In the genomic region with DNA sequence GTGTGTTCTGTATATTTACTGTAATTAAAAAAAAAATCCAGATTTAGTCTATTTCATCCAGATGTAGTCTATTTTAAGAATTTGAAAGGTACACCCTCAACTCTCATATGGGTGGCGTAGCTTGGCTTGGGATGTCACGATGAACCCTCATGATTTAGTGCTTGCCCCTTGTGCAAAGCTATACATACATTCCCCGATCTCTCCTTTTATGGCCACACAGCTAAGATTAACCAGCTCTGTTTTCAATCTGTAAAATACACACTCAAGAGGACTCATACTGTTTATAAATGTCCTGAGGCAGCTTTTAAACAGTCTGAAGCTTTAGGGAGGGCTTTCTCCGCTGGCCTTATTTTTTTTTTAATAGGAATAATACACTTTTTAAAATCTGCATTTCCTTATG, we compare ENCODE assay signal across 27 mouse cellular contexts. TPM values are rescaled to one million over a fixed set of nuclear protein-coding genes. Genes with fewer than 3 reads are reported as not detected.
"Had no signal": no experiment of that assay in that cellular context is flagged by ENCODE, and none has a peak within 500 bp of the region (broad histone marks: within the 10 kb centered on the region; RNA-seq: fewer than 3 reads in every experiment).

No protein-coding gene starts in this region.

- H3K27ac ChIP-seq: gastrocnemius, adult 2 months; heart, embryonic 13.5 days; heart, embryonic 15.5 days; hindbrain, embryonic 13.5 days; hindbrain, embryonic 15.5 days; hindbrain, postnatal 0 days; kidney, embryonic 15.5 days; kidney, postnatal 0 days; left cerebral cortex, adult 2 months; limb, embryonic 10.5 days; limb, embryonic 12.5 days had no signal

- H3K4me2 ChIP-seq: heart, embryonic 11.5 days; heart, embryonic 13.5 days; heart, embryonic 15.5 days; hindbrain, embryonic 13.5 days; hindbrain, embryonic 15.5 days; kidney, embryonic 15.5 days; limb, embryonic 12.5 days; liver, embryonic 11.5 days had no signal

- DNase-seq: gastrocnemius, adult 2 months; gastrocnemius, postnatal 10 days; gastrocnemius, postnatal 25 days; heart, adult 18-20 months; heart, postnatal 14 days; heart, postnatal 36 days; kidney, adult 11 months; kidney, adult 2 months; kidney, adult 9 months; kidney, postnatal 14 days; kidney, postnatal 36 days; layer of hippocampus, adult 9-11 months; liver had no signal

- H3K4me3 ChIP-seq: gastrocnemius, adult 2 months; heart, embryonic 13.5 days; heart, embryonic 15.5 days; hindbrain, embryonic 13.5 days; hindbrain, embryonic 15.5 days; kidney, embryonic 15.5 days; left cerebral cortex, adult 2 months; limb, embryonic 10.5 days; limb, embryonic 12.5 days had no signal

- H3K27me3 ChIP-seq: heart, embryonic 13.5 days; heart, embryonic 15.5 days; hindbrain, embryonic 13.5 days; hindbrain, embryonic 15.5 days; limb, embryonic 12.5 days had no signal

- H3K36me3 ChIP-seq: heart, embryonic 13.5 days; heart, embryonic 15.5 days; hindbrain, embryonic 15.5 days; kidney, embryonic 15.5 days; limb, embryonic 12.5 days had no signal

- H3K9me3 ChIP-seq: heart, embryonic 15.5 days; hindbrain, embryonic 13.5 days; hindbrain, embryonic 15.5 days; kidney, embryonic 15.5 days; limb, embryonic 10.5 days; limb, embryonic 12.5 days had no signal

- ATAC-seq: hindbrain, postnatal 0 days had no signal

- H3K9ac ChIP-seq: heart, embryonic 13.5 days; heart, embryonic 15.5 days; hindbrain, embryonic 13.5 days; hindbrain, embryonic 15.5 days; kidney, embryonic 15.5 days; limb, embryonic 12.5 days had no signal

RNA-seq across cellular contexts. Expression of a gene that starts 49.8 kb away (rescaled TPM):
- total RNA-seq: granulocyte monocyte progenitor cell, adult 5-6 weeks; hematopoietic stem cell, adult 5-6 weeks had no signal
